Mouse (Mus musculus) cerebellum, adult 8-10 months (tissue): ENCODE results near the gene 1700009N14Rik.

Experiments
- DNase-seq: peaks from one replicate; pipeline ENCODE4 v3.0.0; 2022

Gene 1700009N14Rik

DNA sequence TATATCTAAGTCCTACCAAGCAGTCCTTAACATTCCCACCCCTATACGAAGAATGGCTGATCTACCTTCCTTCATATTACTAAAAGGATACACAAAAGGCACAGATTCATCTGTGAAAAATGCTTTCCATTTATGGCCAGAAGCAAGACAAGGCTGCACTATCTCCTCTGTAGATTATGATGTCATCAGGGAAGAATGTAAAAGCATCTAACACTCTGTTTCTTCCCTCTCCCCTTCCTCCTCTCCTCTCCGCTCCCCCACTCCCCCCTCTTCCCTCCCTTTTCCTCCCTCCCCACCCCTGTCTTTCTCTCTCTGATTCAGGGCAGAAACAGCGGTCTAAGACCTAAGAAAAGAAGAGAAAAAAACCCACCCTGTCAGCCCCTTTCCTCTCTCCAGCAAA is at the start of gene 1700009N14Rik:
Gene 1700009N14Rik (plus strand): TSS at position 227 of the 400 bp plus-strand sequence.
- no peak for DNase-seq

DNA sequence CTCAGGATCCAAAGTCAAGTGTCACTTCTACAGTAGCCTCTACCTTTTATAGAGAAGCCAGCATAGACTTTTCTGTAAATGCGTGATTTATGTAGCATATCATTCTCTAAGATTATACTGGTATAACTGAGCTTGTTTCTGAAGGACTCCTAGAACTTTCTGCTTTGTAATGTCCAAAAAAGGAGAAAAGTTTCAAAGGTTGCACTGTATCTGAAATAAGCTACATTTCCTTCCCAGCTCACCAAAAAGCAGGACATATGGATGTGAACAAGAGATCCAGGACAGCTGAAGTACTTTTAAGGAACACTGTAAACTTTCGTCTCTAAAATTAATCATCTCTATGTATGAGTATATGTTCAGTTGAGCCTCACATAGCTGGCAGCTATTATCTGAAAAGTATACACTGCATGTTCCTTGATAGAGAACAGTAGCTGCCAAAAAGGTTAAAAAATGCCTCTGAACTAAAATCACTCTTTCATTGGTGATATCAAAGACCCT is 12.2 kb upstream of the 1700009N14Rik start:
- DNase-seq: no peak

DNA sequence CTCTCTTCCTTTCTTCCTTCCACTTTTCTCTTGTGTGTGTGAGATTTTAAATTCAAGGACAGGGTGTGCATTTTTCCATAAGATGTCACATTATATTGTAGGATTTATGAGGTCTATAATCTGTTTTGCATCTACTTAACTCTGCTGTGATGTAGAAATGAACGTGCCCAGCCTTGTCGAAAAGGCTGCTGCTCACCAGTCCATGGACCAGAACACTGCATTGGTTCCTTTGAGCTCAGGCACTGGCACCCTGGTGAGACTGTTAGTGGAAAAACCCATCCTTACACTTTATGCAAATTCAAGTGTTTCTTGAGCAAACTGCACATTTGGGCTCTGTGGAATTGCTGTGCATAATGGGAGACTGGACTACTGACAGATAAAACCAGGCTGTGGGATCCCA is 24.2 kb downstream of the 1700009N14Rik start:
- DNase-seq: no peak

DNA sequence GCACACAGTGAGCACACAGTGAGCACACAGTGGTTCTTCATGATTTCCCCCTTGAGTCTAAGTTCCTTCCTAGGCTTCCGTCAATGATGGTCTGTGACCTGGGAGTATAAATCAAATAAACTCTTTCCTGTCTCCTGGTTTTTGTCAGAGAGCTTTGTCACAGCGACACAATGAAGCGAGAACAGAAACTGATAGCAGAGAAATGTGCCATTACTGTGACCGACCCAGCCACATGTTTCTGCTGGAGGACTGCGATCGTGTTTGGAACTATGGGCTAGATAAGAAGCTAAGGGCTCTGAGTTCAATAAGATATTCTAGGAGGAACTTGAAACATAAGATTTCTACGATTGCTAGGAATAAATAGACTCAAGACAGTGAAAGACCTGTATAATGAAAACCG is 36.3 kb downstream of the 1700009N14Rik start:
- no peak for DNase-seq

DNA sequence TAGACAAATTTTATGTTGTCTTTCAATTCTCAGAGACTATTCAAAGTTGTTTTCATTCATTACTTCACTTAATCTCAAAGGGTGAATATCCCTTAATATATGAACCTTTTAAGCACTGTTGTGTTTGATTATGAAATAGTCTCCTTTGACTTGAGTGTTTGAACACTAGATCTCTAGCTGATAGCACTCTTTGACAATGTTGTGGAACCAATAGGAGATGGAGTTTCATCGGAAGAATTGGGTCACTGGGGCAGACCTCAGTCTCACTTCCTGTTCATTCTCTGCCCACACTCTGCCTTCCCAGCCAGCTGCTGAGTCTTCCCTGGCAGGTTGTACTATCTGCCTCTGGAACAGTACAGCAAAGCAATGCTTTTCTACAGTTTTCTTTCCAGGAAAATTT is 43.5 kb downstream of the 1700009N14Rik start:
- no peak for DNase-seq

DNA sequence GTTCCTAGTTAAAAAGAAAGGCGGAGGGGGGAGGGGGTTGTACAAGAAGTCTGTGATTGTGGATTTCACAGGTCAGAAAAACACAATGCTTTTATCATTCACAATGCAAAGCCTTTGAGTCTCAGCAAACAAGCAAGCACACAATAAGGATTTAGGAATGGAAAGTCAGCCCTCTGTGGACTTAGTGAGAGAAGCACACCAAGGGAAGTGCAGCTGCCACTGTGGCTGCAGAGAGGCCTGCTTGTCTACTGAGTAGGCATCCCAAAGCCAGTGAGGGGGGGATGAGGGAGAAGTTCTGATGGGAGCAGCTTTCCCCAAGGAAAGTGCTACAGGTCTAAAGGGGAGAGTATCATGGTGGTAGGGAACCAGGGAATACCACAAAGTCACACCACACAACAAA is 45.8 kb downstream of the 1700009N14Rik start:
- no peak for DNase-seq
